19 mouse cellular contexts compared by ENCODE assay signal in genomic region chr19:54311723-54312122, GRCm38 (mm10).
"Had no signal": no experiment of that assay in that cellular context is flagged by ENCODE, and none has a peak within 500 bp of the region (broad histone marks: within the 10 kb centered on the region; RNA-seq: fewer than 3 reads in every experiment).

No protein-coding gene starts in this region.

- DNase-seq: liver, postnatal 0 days; lung, adult 2 months; lung, postnatal 14 days; lung, postnatal 36 days; midbrain, embryonic 14.5 days; right cerebral cortex, adult 18-20 months; right cerebral cortex, postnatal 25 days; right cerebral cortex, postnatal 4 days; spleen, adult 18-20 months; thymus, adult 18-20 months; thymus, postnatal 14 days; thymus, postnatal 36 days had no signal

- H3K4me2 ChIP-seq: lung, embryonic 15.5 days; midbrain, embryonic 12.5 days; neural tube, embryonic 12.5 days had no signal

- H3K4me1 ChIP-seq: lung, embryonic 15.5 days; megakaryocyte, embryonic 14.5 days; midbrain, embryonic 12.5 days; neural tube, embryonic 12.5 days had no signal

- H3K36me3 ChIP-seq: lung, embryonic 15.5 days; midbrain, embryonic 12.5 days; neural tube, embryonic 12.5 days had no signal

- ATAC-seq: liver, postnatal 0 days; lung, postnatal 0 days; midbrain, embryonic 16.5 days had no signal

- H3K9ac ChIP-seq: liver, postnatal 0 days; lung, embryonic 15.5 days; midbrain, embryonic 12.5 days; neural tube, embryonic 12.5 days had no signal

- H3K9me3 ChIP-seq: lung, embryonic 15.5 days; midbrain, embryonic 12.5 days; neural tube, embryonic 12.5 days had no signal

- H3K27ac ChIP-seq: lung, embryonic 15.5 days; macrophage; midbrain, embryonic 12.5 days; neural tube, embryonic 12.5 days had no signal

- H3K4me3 ChIP-seq: lung, embryonic 15.5 days; megakaryocyte, embryonic 14.5 days; midbrain, embryonic 12.5 days; neural tube, embryonic 12.5 days had no signal

- H3K27me3 ChIP-seq: lung, embryonic 15.5 days; megakaryocyte, embryonic 14.5 days; midbrain, embryonic 12.5 days; neural tube, embryonic 12.5 days had no signal
